Mouse (Mus musculus): ENCODE results near the gene Mrpl40.

- TF ChIP-seq CTCF (IDR thresholded peaks at IDR 0.05; ENCODE audit: low read depth), result no peak
- no peak for TF ChIP-seq EP300 (optimal IDR thresholded peaks at IDR 0.05)
These were observed 7.4 kb upstream of the Mrpl40 start for GRCm38 (mm10) chr16:18884044-18884443.
